In the genomic region with DNA sequence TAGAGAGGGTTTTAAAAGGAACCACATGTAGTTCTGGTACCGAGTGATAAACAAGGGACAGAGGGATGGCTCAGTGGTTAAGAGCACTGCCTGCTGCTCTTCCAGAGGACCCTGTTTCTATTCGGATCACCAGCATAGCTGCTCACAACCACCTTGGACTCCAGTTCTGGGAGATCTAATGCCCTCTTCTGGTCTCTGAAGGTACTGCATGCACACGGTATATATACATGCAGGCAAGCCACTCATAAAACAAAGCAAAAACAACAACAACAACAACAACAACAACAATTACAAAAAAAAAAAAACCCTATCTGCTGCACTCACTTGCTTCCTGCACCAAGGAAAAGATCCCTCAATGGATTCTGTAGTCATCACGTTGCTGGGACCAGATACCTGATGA, we compare ENCODE assay signal across 22 mouse cellular contexts.
A peak's percentile ranks its signal among the peaks of the same experiment; 100 is the strongest.
DNase-seq lines count a peak whose midpoint lies in the region; ATAC-seq and TF ChIP-seq lines count a peak whose summit lies in the region.
"Had no signal": no experiment of that assay in that cellular context is flagged by ENCODE, and none has a peak within 500 bp of the region (broad histone marks: within the 10 kb centered on the region; RNA-seq: fewer than 3 reads in every experiment).

No protein-coding gene starts in this region.

- no peaks in the 10 kb centered on the region for H3K4me1 ChIP-seq in intestine, postnatal 0 days (replicated peaks; ENCODE audit: control insufficient read depth, insufficient read depth, low read length)
- H3K4me1 ChIP-seq in intestine, embryonic 16.5 days (ENCODE audit: control insufficient read depth, insufficient read depth, low read length) = no peaks in the 10 kb centered on the region
- no peaks in the 10 kb centered on the region; the same call in 1 of the 2 replicates for H3K4me1 ChIP-seq in neural tube, embryonic 15.5 days
- H3K4me1 ChIP-seq: heart, embryonic 10.5 days; hindbrain, embryonic 15.5 days; intestine, embryonic 15.5 days; limb, embryonic 15.5 days; midbrain, embryonic 12.5 days; neural tube, embryonic 12.5 days had no signal

- H3K27me3 ChIP-seq in intestine, postnatal 0 days (replicated peaks; ENCODE audit: control insufficient read depth, insufficient read depth, low read length) = no peaks in the 10 kb centered on the region
- H3K27me3 ChIP-seq in intestine, embryonic 16.5 days (replicated peaks; ENCODE audit: control insufficient read depth, insufficient read depth, low read length) = no peaks in the 10 kb centered on the region
- no peaks in the 10 kb centered on the region for H3K27me3 ChIP-seq in neural tube, embryonic 15.5 days (replicated peaks)
- H3K27me3 ChIP-seq: hindbrain, embryonic 15.5 days; intestine, embryonic 15.5 days; limb, embryonic 15.5 days; midbrain, embryonic 12.5 days; neural tube, embryonic 12.5 days had no signal

- H3K36me3 ChIP-seq in intestine, postnatal 0 days (ENCODE audit: control insufficient read depth, insufficient read depth) = no peaks in the 10 kb centered on the region
- H3K36me3 ChIP-seq in intestine, embryonic 16.5 days (ENCODE audit: control insufficient read depth, insufficient read depth, low read length) = no peaks in the 10 kb centered on the region
- H3K36me3 ChIP-seq in neural tube, embryonic 15.5 days = no peaks in the 10 kb centered on the region
- H3K36me3 ChIP-seq: heart, embryonic 10.5 days; hindbrain, embryonic 15.5 days; intestine, embryonic 15.5 days; limb, embryonic 15.5 days; midbrain, embryonic 12.5 days; neural tube, embryonic 12.5 days had no signal

- H3K4me3 ChIP-seq in intestine, postnatal 0 days (ENCODE audit: low read depth, low read length) = no peak overlapping the region
- no peak overlapping the region for H3K4me3 ChIP-seq in intestine, embryonic 16.5 days (ENCODE audit: low read length)
- no peak overlapping the region for H3K4me3 ChIP-seq in neural tube, embryonic 15.5 days (replicated peaks)
- H3K4me3 ChIP-seq: heart, embryonic 10.5 days; hindbrain, embryonic 15.5 days; intestine, embryonic 15.5 days; limb, embryonic 15.5 days; midbrain, embryonic 12.5 days; neural tube, embryonic 12.5 days had no signal

- H3K9ac ChIP-seq in intestine, postnatal 0 days (ENCODE audit: low read depth, low read length) = no peak overlapping the region
- no peak overlapping the region for H3K9ac ChIP-seq in intestine, embryonic 16.5 days (ENCODE audit: low read depth, low read length)
- no peak overlapping the region for H3K9ac ChIP-seq in neural tube, embryonic 15.5 days (replicated peaks)
- H3K9ac ChIP-seq: hindbrain, embryonic 15.5 days; intestine, embryonic 15.5 days; limb, embryonic 15.5 days; midbrain, embryonic 12.5 days; neural tube, embryonic 12.5 days had no signal

- no peak for ATAC-seq in intestine, postnatal 0 days
- no peak for ATAC-seq in intestine, embryonic 16.5 days
- no peak for ATAC-seq in neural tube, embryonic 15.5 days (ENCODE audit: low FRiP score)
- ATAC-seq: forebrain, embryonic 14.5 days; intestine, embryonic 15.5 days had no signal

- no peaks in the 10 kb centered on the region for H3K9me3 ChIP-seq in intestine, postnatal 0 days (ENCODE audit: control insufficient read depth)
- no peaks in the 10 kb centered on the region for H3K9me3 ChIP-seq in intestine, embryonic 16.5 days (ENCODE audit: control insufficient read depth, low read length)
- H3K9me3 ChIP-seq in neural tube, embryonic 15.5 days (replicated peaks) = no peaks in the 10 kb centered on the region
- H3K9me3 ChIP-seq: heart, embryonic 10.5 days; hindbrain, embryonic 15.5 days; intestine, embryonic 15.5 days; limb, embryonic 15.5 days; neural tube, embryonic 12.5 days had no signal

- no peak for DNase-seq in neural tube, embryonic 10.5 days (ENCODE audit: extremely low spot score, low spot score)
- peak; percentile 62 for DNase-seq in R1 (ENCODE audit: low read depth, low spot score)
- no peak for DNase-seq in thymus, postnatal 4 days
- no peak for DNase-seq in retina, postnatal 1 day
- DNase-seq: adrenal gland, adult 8-10 months; cerebellum, adult 8-10 months; cerebellum, postnatal 36 days; heart, postnatal 4 days; kidney, postnatal 25 days; lung, postnatal 14 days; right cerebral cortex, postnatal 4 days; thymus, adult 2 months had no signal

- no peak overlapping the region for H3K27ac ChIP-seq in intestine, postnatal 0 days (ENCODE audit: low read depth, low read length)
- H3K27ac ChIP-seq in intestine, embryonic 16.5 days (ENCODE audit: low read length) = no peak overlapping the region
- H3K27ac ChIP-seq in neural tube, embryonic 15.5 days (replicated peaks) = 0 out of 2 replicates have a peak overlapping the region, but pooled peaks have one; percentile 37
- H3K27ac ChIP-seq: heart, embryonic 10.5 days; hindbrain, embryonic 15.5 days; intestine, embryonic 15.5 days; limb, embryonic 15.5 days; midbrain, embryonic 12.5 days; neural tube, embryonic 12.5 days had no signal

- TF ChIP-seq CTCF in intestine, postnatal 0 days (IDR thresholded peaks at IDR 0.05; ENCODE audit: low read depth) = 0 out of 2 replicates have a peak, but pooled peaks have one; percentile 13

- WGBS in intestine, postnatal 0 days = 85% methylated on average over 4 of the region's 4 CpGs
- WGBS in intestine, embryonic 16.5 days = 90% methylated on average over 4 of the region's 4 CpGs
- 91% methylated on average over 4 of the region's 4 CpGs for WGBS in neural tube, embryonic 15.5 days

- no peak overlapping the region for H3K4me2 ChIP-seq in intestine, postnatal 0 days (replicated peaks; ENCODE audit: low read depth)
- H3K4me2 ChIP-seq in intestine, embryonic 16.5 days (ENCODE audit: low read depth, low read length) = no peak overlapping the region
- no peak overlapping the region for H3K4me2 ChIP-seq in neural tube, embryonic 15.5 days
- H3K4me2 ChIP-seq: hindbrain, embryonic 15.5 days; intestine, embryonic 15.5 days; limb, embryonic 15.5 days; midbrain, embryonic 12.5 days; neural tube, embryonic 12.5 days had no signal
